Comparison of ENCODE assay signal across 10 mouse cellular contexts in genomic region chr13:62908163-62908559, GRCm38 (mm10). TPM values are rescaled to one million over a fixed set of nuclear protein-coding genes. Genes with fewer than 3 reads are reported as not detected.
DNase-seq lines count a peak whose midpoint lies in the region; ATAC-seq and TF ChIP-seq lines count a peak whose summit lies in the region.
"Had no signal": no experiment of that assay in that cellular context is flagged by ENCODE, and none has a peak within 500 bp of the region (broad histone marks: within the 10 kb centered on the region; RNA-seq: fewer than 3 reads in every experiment).

No protein-coding gene starts in this region.

- TF ChIP-seq CTCF in gastrocnemius, adult 2 months (IDR thresholded peaks at IDR 0.05): no peak

- ATAC-seq in neural tube, embryonic 11.5 days (ENCODE audit: insufficient read depth, low FRiP score, low TSS enrichment): no peak
- no peak for ATAC-seq in inflammation-experienced regulatory T-cells, adult 6 months

- no peak overlapping the region for H3K4me3 ChIP-seq in gastrocnemius, adult 2 months
- no peak overlapping the region for H3K4me3 ChIP-seq in neural tube, embryonic 11.5 days (ENCODE audit: low read depth, low read length)

- no peak overlapping the region for H3K9ac ChIP-seq in neural tube, embryonic 11.5 days (ENCODE audit: low read length)

- 27% methylated on average over 8 of the region's 8 CpGs for WGBS in neural tube, embryonic 11.5 days

- peak; percentile 4 for DNase-seq in gastrocnemius, adult 18-20 months (ENCODE audit: low spot score)
- DNase-seq in gastrocnemius, adult 2 months: no peak
- DNase-seq in forelimb bud, embryonic 11.5 days (ENCODE audit: low read depth, low spot score): peak; percentile 33
- peak; percentile 71 to 81 for DNase-seq in kidney, postnatal 4 days
- DNase-seq in neural tube, embryonic 11.5 days (ENCODE audit: low spot score): peak; percentile 44
- no peak for DNase-seq in c-Kit-positive CD71-positive TER-119-positive erythroid progenitor cells, embryonic 14.5 days (ENCODE audit: low spot score)
- no peak for DNase-seq in testis, postnatal 10 days (ENCODE audit: low spot score)

- H3K36me3 ChIP-seq in neural tube, embryonic 11.5 days (ENCODE audit: control insufficient read depth, insufficient read depth, low read length): no peaks in the 10 kb centered on the region

- no peaks in the 10 kb centered on the region for H3K9me3 ChIP-seq in neural tube, embryonic 11.5 days (ENCODE audit: control insufficient read depth, low read length)

- H3K27ac ChIP-seq in gastrocnemius, adult 2 months: no peak overlapping the region
- H3K27ac ChIP-seq in neural tube, embryonic 11.5 days (ENCODE audit: low read depth, low read length): 0 out of 2 replicates have a peak overlapping the region, but pooled peaks have one; percentile 15
- H3K27ac ChIP-seq: macrophage had no signal

- peaks cover 3% of the 10 kb centered on the region; the same call in 1 of the 2 replicates for H3K4me1 ChIP-seq in neural tube, embryonic 11.5 days (ENCODE audit: control insufficient read depth, insufficient read depth, low read length)

- H3K4me2 ChIP-seq in neural tube, embryonic 11.5 days (ENCODE audit: low read depth): no peak overlapping the region

- no peaks in the 10 kb centered on the region for H3K27me3 ChIP-seq in neural tube, embryonic 11.5 days (ENCODE audit: control insufficient read depth, insufficient read depth, low read length)

- intact Hi-C loops in gastrocnemius, adult 2 months (cut with DNase I): no loop called here

RNA-seq across cellular contexts. Expression of gene Fbp1, which starts 20.1 kb away (rescaled TPM):
- total RNA-seq in gastrocnemius, adult 18-20 months (2021): under 1 TPM; 0.25 to 0.36 TPM
- total RNA-seq in gastrocnemius, adult 2 months (2021): not detected
- 0.32 TPM in 1 of 2 replicates, not detected in the other for polyA plus RNA-seq in neural tube, embryonic 11.5 days (2014; fragmentation: Nextera tagmentation; extraction: Ambion mirVana)
- not detected for polyA plus RNA-seq in inflammation-experienced regulatory T-cells, adult 6 months (2017; shearing (Covaris generic))
- polyA plus RNA-seq: C2C12 had no signal

RNA-seq across cellular contexts. Expression of gene Fbp2, which starts 49.9 kb away (rescaled TPM):
- total RNA-seq in gastrocnemius, adult 18-20 months (2021): 10 to 100 TPM; 33.9 to 63.4 TPM
- 10 to 100 TPM; 40.0 to 64.9 TPM for total RNA-seq in gastrocnemius, adult 2 months (2021)
- polyA plus RNA-seq in neural tube, embryonic 11.5 days (2014; fragmentation: Nextera tagmentation; extraction: Ambion mirVana): not detected in 2 replicates
- polyA plus RNA-seq in inflammation-experienced regulatory T-cells, adult 6 months (2017; shearing (Covaris generic)): not detected
- polyA plus RNA-seq: C2C12, macrophage had no signal

RNA-seq across cellular contexts. Expression of gene 2010111I01Rik, which starts 56.5 kb away (rescaled TPM):
- 10 to 100 TPM; 46.4 to 82.7 TPM for total RNA-seq in gastrocnemius, adult 18-20 months (2021)
- total RNA-seq in gastrocnemius, adult 2 months (2021): 10 to 100 TPM; 56.8 to 61.4 TPM
- polyA plus RNA-seq in neural tube, embryonic 11.5 days (2014; fragmentation: Nextera tagmentation; extraction: Ambion mirVana): 79.9 and 80.8 TPM in 2 replicates
- polyA plus RNA-seq in inflammation-experienced regulatory T-cells, adult 6 months (2017; shearing (Covaris generic)): 100 to 1,000 TPM; 191 to 238 (median 213) TPM

Comparison
In these comparisons a context has a peak if more than half of its experiments do, and no peak if none do; other contexts are left out.
1. DNase-seq: peak in gastrocnemius, adult 18-20 months (single experiment), forelimb bud, embryonic 11.5 days (single experiment), kidney, postnatal 4 days (2 of 2) and neural tube, embryonic 11.5 days (single experiment); none in gastrocnemius, adult 2 months (single experiment), c-Kit-positive CD71-positive TER-119-positive erythroid progenitor cells, embryonic 14.5 days (single experiment) and testis, postnatal 10 days (single experiment).